Mouse (Mus musculus) kidney, postnatal 25 days (tissue): ENCODE results near the gene Gm12216.
A peak's percentile ranks its signal among the peaks of the same experiment; 100 is the strongest.

Experiments used
- DNase-seq, 2 experiments: peaks; one replicate each; pipeline ENCODE4 v3.0.0; 2021; ENCODE audit warnings: mixed read lengths in 2 of 2

Gene Gm12216

GRCm38 (mm10) chr11:53768422-53769184 lies 90.5 kb downstream of the Gm12216 start:
- no peak for DNase-seq

- no peak for DNase-seq
Observed at GRCm38 (mm10) chr11:53764581-53764980, 94.5 kb downstream of the Gm12216 start.

- peak; percentile 92 to 94 for DNase-seq
Observed at GRCm38 (mm10) chr11:53763496-53764140, 95.4 kb downstream of the Gm12216 start.

- peak; percentile 97 for DNase-seq
Observed at GRCm38 (mm10) chr11:53762827-53763495, 96.1 kb downstream of the Gm12216 start.

GRCm38 (mm10) chr11:53762426-53762825 lies 96.6 kb downstream of the Gm12216 start:
- DNase-seq: no peak

GRCm38 (mm10) chr11:53761822-53762221 lies 97.2 kb downstream of the Gm12216 start:
- peak; percentile 96 to 97 for DNase-seq

- no peak for DNase-seq
Observed at GRCm38 (mm10) chr11:53761284-53761683, 97.8 kb downstream of the Gm12216 start.

GRCm38 (mm10) chr11:53759545-53760406 lies 99.3 kb downstream of the Gm12216 start:
- DNase-seq: no peak

GRCm38 (mm10) chr11:53758791-53759351 lies 100.2 kb downstream of the Gm12216 start:
- DNase-seq: peak in 1 of 2 experiments; percentile 58

GRCm38 (mm10) chr11:53758033-53758432 lies 101.0 kb downstream of the Gm12216 start:
- peak in 1 of 2 experiments; percentile 51 for DNase-seq

- no peak for DNase-seq
Observed at GRCm38 (mm10) chr11:53757612-53758011, 101.4 kb downstream of the Gm12216 start.

- DNase-seq: no peak
Observed at GRCm38 (mm10) chr11:53755011-53755595, 104.0 kb downstream of the Gm12216 start.

GRCm38 (mm10) chr11:53749716-53750352 lies 109.2 kb downstream of the Gm12216 start:
- DNase-seq: no peak

- DNase-seq: no peak
Observed at GRCm38 (mm10) chr11:53749306-53749705, 109.8 kb downstream of the Gm12216 start.

- DNase-seq: no peak
Observed at GRCm38 (mm10) chr11:53748614-53749013, 110.4 kb downstream of the Gm12216 start.

- no peak for DNase-seq
Observed at GRCm38 (mm10) chr11:53747985-53748384, 111.1 kb downstream of the Gm12216 start.

- DNase-seq: no peak
Observed at GRCm38 (mm10) chr11:53745260-53745659, 113.8 kb downstream of the Gm12216 start.

- no peak for DNase-seq
Observed at GRCm38 (mm10) chr11:53742353-53742752, 116.7 kb downstream of the Gm12216 start.

GRCm38 (mm10) chr11:53737573-53737946 lies 121.5 kb downstream of the Gm12216 start:
- DNase-seq: peak; percentile 72

- peak; percentile 75 to 84 for DNase-seq
Observed at GRCm38 (mm10) chr11:53736771-53737572, 122.1 kb downstream of the Gm12216 start.
